In the genomic region with DNA sequence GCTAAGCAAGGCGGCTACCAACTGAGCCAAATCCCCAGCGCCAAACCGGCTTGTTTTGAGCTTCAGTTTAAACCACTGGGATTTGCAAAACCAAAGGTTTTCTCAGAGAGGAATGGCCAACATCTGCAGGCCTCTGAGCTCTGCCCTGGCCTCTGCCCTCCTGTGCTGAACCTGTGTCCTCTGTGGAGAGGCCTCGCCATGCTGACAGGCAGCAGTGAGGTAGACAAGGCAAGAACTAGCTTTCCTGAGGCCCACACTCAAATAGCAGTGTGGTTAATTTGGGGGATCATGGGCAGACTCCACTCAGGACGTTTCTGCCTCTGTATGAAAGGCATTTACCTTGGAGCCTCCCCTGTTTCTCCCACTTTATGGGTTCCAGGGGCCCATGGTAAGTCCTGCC, we compare ENCODE assay signal across 17 mouse cellular contexts. TPM values are rescaled to one million over a fixed set of nuclear protein-coding genes. Genes with fewer than 3 reads are reported as not detected.
"Had no signal": no experiment of that assay in that cellular context is flagged by ENCODE, and none has a peak within 500 bp of the region (broad histone marks: within the 10 kb centered on the region; RNA-seq: fewer than 3 reads in every experiment).

No protein-coding gene starts in this region.

- ATAC-seq: lung, postnatal 0 days; midbrain, embryonic 13.5 days; midbrain, embryonic 15.5 days had no signal

- H3K4me2 ChIP-seq: lung, embryonic 15.5 days; midbrain, embryonic 11.5 days; midbrain, embryonic 13.5 days; midbrain, embryonic 15.5 days; neural tube, embryonic 12.5 days had no signal

- H3K4me3 ChIP-seq: lung, embryonic 15.5 days; megakaryocyte, embryonic 14.5 days; midbrain, embryonic 13.5 days; midbrain, embryonic 15.5 days; neural tube, embryonic 12.5 days had no signal

- H3K36me3 ChIP-seq: lung, embryonic 15.5 days; midbrain, embryonic 13.5 days; midbrain, embryonic 15.5 days; neural tube, embryonic 12.5 days had no signal

- H3K4me1 ChIP-seq: lung, embryonic 15.5 days; megakaryocyte, embryonic 14.5 days; midbrain, embryonic 13.5 days; midbrain, embryonic 15.5 days; neural tube, embryonic 12.5 days had no signal

- DNase-seq: lung, adult 2 months; lung, postnatal 14 days; lung, postnatal 36 days; right cerebral cortex, postnatal 25 days; right cerebral cortex, postnatal 4 days; spleen, adult 18-20 months; thymus, adult 18-20 months; thymus, postnatal 14 days; thymus, postnatal 36 days had no signal

- H3K9ac ChIP-seq: lung, embryonic 15.5 days; midbrain, embryonic 13.5 days; midbrain, embryonic 15.5 days; neural tube, embryonic 12.5 days had no signal

- H3K27me3 ChIP-seq: lung, embryonic 15.5 days; megakaryocyte, embryonic 14.5 days; midbrain, embryonic 13.5 days; midbrain, embryonic 15.5 days; neural tube, embryonic 12.5 days had no signal

- H3K27ac ChIP-seq: lung, embryonic 15.5 days; macrophage; midbrain, embryonic 13.5 days; midbrain, embryonic 15.5 days; neural tube, embryonic 12.5 days had no signal

- H3K9me3 ChIP-seq: lung, embryonic 15.5 days; midbrain, embryonic 13.5 days; midbrain, embryonic 15.5 days; neural tube, embryonic 12.5 days had no signal

RNA-seq across cellular contexts. Expression of a gene that starts 27.6 kb away (rescaled TPM):
- polyA plus RNA-seq: macrophage had no signal
